27 mouse cellular contexts compared by ENCODE assay signal in genomic region chr5:106343601-106344000, GRCm38 (mm10).
DNase-seq lines count a peak whose midpoint lies in the region; ATAC-seq and TF ChIP-seq lines count a peak whose summit lies in the region.
"Had no signal": no experiment of that assay in that cellular context is flagged by ENCODE, and none has a peak within 500 bp of the region (broad histone marks: within the 10 kb centered on the region; RNA-seq: fewer than 3 reads in every experiment).

No protein-coding gene starts in this region.

- ATAC-seq in hindbrain, embryonic 13.5 days (ENCODE audit: low FRiP score) = no peak
- ATAC-seq in hindbrain, postnatal 0 days = no peak
- peak; percentile 27; the same call in 1 of the 2 replicates for ATAC-seq in midbrain, embryonic 12.5 days (ENCODE audit: low FRiP score, low read depth)
- no peak for ATAC-seq in midbrain, embryonic 15.5 days (replicated peaks)
- ATAC-seq in frontal cortex, adult (ENCODE audit: low TSS enrichment) = no peak
- ATAC-seq: CD4-positive, CD25-positive, alpha-beta regulatory T cell, adult 4 months; intestine, postnatal 0 days; liver, embryonic 12.5 days; liver, postnatal 0 days had no signal

- no peak overlapping the region for H3K9ac ChIP-seq in hindbrain, embryonic 13.5 days
- H3K9ac ChIP-seq in hindbrain, postnatal 0 days (replicated peaks; ENCODE audit: low read length) = no peak overlapping the region
- H3K9ac ChIP-seq in midbrain, embryonic 12.5 days (replicated peaks) = 0 out of 2 replicates have a peak overlapping the region, but pooled peaks have one; percentile 11
- H3K9ac ChIP-seq in midbrain, embryonic 15.5 days = no peak overlapping the region
- H3K9ac ChIP-seq: embryonic facial prominence, embryonic 12.5 days; liver, embryonic 12.5 days; liver, postnatal 0 days had no signal

- WGBS in heart, embryonic 10.5 days = 18% methylated on average over 6 of the region's 6 CpGs
- 39% methylated on average over 6 of the region's 6 CpGs for WGBS in hindbrain, embryonic 13.5 days
- WGBS in hindbrain, postnatal 0 days = 41% methylated on average over 6 of the region's 6 CpGs
- WGBS in midbrain, embryonic 12.5 days = 26% methylated on average over 6 of the region's 6 CpGs
- WGBS in midbrain, embryonic 15.5 days = 28% methylated on average over 6 of the region's 6 CpGs

- peak overlapping the region; percentile 35; the same call in 1 of the 2 replicates for H3K4me3 ChIP-seq in heart, embryonic 10.5 days
- no peak overlapping the region for H3K4me3 ChIP-seq in hindbrain, embryonic 13.5 days
- no peak overlapping the region for H3K4me3 ChIP-seq in hindbrain, postnatal 0 days (ENCODE audit: low read length)
- H3K4me3 ChIP-seq in midbrain, embryonic 12.5 days = no peak overlapping the region
- H3K4me3 ChIP-seq in midbrain, embryonic 15.5 days = no peak overlapping the region
- H3K4me3 ChIP-seq: embryonic facial prominence, embryonic 12.5 days; gastrocnemius, adult 2 months; heart, adult 2 months; left cerebral cortex, adult 2 months; liver, embryonic 12.5 days had no signal

- 0 out of 2 replicates have a peak overlapping the region, but pooled peaks have one; percentile 8 for H3K4me2 ChIP-seq in hindbrain, embryonic 13.5 days
- no peak overlapping the region for H3K4me2 ChIP-seq in hindbrain, postnatal 0 days (ENCODE audit: low read depth, low read length)
- no peak overlapping the region for H3K4me2 ChIP-seq in midbrain, embryonic 12.5 days (replicated peaks)
- H3K4me2 ChIP-seq in midbrain, embryonic 15.5 days = peak overlapping the region; percentile 20; the same call in 1 of the 2 replicates
- H3K4me2 ChIP-seq: embryonic facial prominence, embryonic 12.5 days; liver, embryonic 12.5 days had no signal

- no peak overlapping the region for H3K27ac ChIP-seq in heart, embryonic 10.5 days
- no peak overlapping the region for H3K27ac ChIP-seq in hindbrain, embryonic 13.5 days
- no peak overlapping the region for H3K27ac ChIP-seq in hindbrain, postnatal 0 days
- 0 out of 2 replicates have a peak overlapping the region, but pooled peaks have one; percentile 15 for H3K27ac ChIP-seq in midbrain, embryonic 12.5 days (replicated peaks)
- no peak overlapping the region for H3K27ac ChIP-seq in midbrain, embryonic 15.5 days
- H3K27ac ChIP-seq: embryonic facial prominence, embryonic 12.5 days; gastrocnemius, adult 2 months; heart, adult 2 months; hindbrain, embryonic 10.5 days; left cerebral cortex, adult 2 months; liver, embryonic 12.5 days had no signal

- TF ChIP-seq CTCF in hindbrain, postnatal 0 days (IDR thresholded peaks at IDR 0.05; ENCODE audit: low read depth) = no peak

- DNase-seq in heart, embryonic 10.5 days (ENCODE audit: low spot score) = no peak
- no peak for DNase-seq in heart, adult 8-10 months (ENCODE audit: low spot score)
- no peak for DNase-seq in hindbrain, postnatal 0 days (ENCODE audit: low spot score)
- DNase-seq: adrenal gland, postnatal 25 days; cerebellum, adult 11-12 months; cerebellum, adult 9-11 months; embryo, embryonic 11 days; gastrocnemius, adult 2 months; gastrocnemius, postnatal 36 days; heart, adult 2 months; heart, postnatal 14 days; kidney, postnatal 14 days; liver, postnatal 0 days; lung, postnatal 36 days; right cerebral cortex, adult 18-20 months; spleen, adult 18-20 months; thymus, postnatal 14 days had no signal

- H3K36me3 ChIP-seq in heart, embryonic 10.5 days = no peaks in the 10 kb centered on the region
- H3K36me3 ChIP-seq in hindbrain, embryonic 13.5 days = no peaks in the 10 kb centered on the region
- H3K36me3 ChIP-seq in hindbrain, postnatal 0 days (ENCODE audit: insufficient read depth, low read length) = no peaks in the 10 kb centered on the region
- H3K36me3 ChIP-seq in midbrain, embryonic 12.5 days = no peaks in the 10 kb centered on the region
- H3K36me3 ChIP-seq in midbrain, embryonic 15.5 days (replicated peaks) = no peaks in the 10 kb centered on the region
- H3K36me3 ChIP-seq: embryonic facial prominence, embryonic 12.5 days; hindbrain, embryonic 10.5 days; liver, embryonic 12.5 days had no signal

- peaks cover 11% of the 10 kb centered on the region for H3K4me1 ChIP-seq in heart, embryonic 10.5 days
- H3K4me1 ChIP-seq in hindbrain, embryonic 13.5 days (replicated peaks) = peaks cover 13% of the 10 kb centered on the region
- H3K4me1 ChIP-seq in hindbrain, postnatal 0 days (ENCODE audit: insufficient read depth, low read length) = peaks cover 7% of the 10 kb centered on the region; the same call in 1 of the 2 replicates
- peaks cover 15% of the 10 kb centered on the region for H3K4me1 ChIP-seq in midbrain, embryonic 12.5 days
- peaks cover 10% of the 10 kb centered on the region for H3K4me1 ChIP-seq in midbrain, embryonic 15.5 days
- H3K4me1 ChIP-seq: embryonic facial prominence, embryonic 12.5 days; liver, embryonic 12.5 days had no signal

- peaks cover 37% of the 10 kb centered on the region for H3K27me3 ChIP-seq in heart, embryonic 10.5 days (ENCODE audit: insufficient read depth, poor library complexity, severe bottlenecking)
- peaks cover 18% of the 10 kb centered on the region for H3K27me3 ChIP-seq in hindbrain, embryonic 13.5 days
- no peaks in the 10 kb centered on the region for H3K27me3 ChIP-seq in hindbrain, postnatal 0 days (ENCODE audit: insufficient read depth, low read length)
- H3K27me3 ChIP-seq in midbrain, embryonic 12.5 days = peaks cover 45% of the 10 kb centered on the region
- H3K27me3 ChIP-seq in midbrain, embryonic 15.5 days (replicated peaks) = peaks cover 4% of the 10 kb centered on the region; the same call in 1 of the 2 replicates

- no peaks in the 10 kb centered on the region for H3K9me3 ChIP-seq in heart, embryonic 10.5 days
- H3K9me3 ChIP-seq in hindbrain, embryonic 13.5 days = no peaks in the 10 kb centered on the region
- no peaks in the 10 kb centered on the region for H3K9me3 ChIP-seq in hindbrain, postnatal 0 days (ENCODE audit: low read length)
- H3K9me3 ChIP-seq in midbrain, embryonic 12.5 days = no peaks in the 10 kb centered on the region
- H3K9me3 ChIP-seq in midbrain, embryonic 15.5 days = no peaks in the 10 kb centered on the region
- H3K9me3 ChIP-seq: embryonic facial prominence, embryonic 12.5 days; hindbrain, embryonic 10.5 days; liver, embryonic 12.5 days had no signal

Comparison
In these comparisons a context has a peak if more than half of its experiments do, and no peak if none do; other contexts are left out.
1. H3K4me2 ChIP-seq: peak in hindbrain, embryonic 13.5 days (single experiment) and midbrain, embryonic 15.5 days (single experiment); none in hindbrain, postnatal 0 days (single experiment) and midbrain, embryonic 12.5 days (single experiment).